Mouse (Mus musculus) limb, embryonic 15.5 days (tissue): ENCODE data around the gene Cmtm2b. TPM values are rescaled to one million over a fixed set of nuclear protein-coding genes. Genes with fewer than 3 reads are reported as not detected.

Experiments used
- ATAC-seq: fragments of 200-750 bp; cut with Nextera tagmentation; 2 replicates; pipeline ENCODE4 v1.8.0; 2017; ENCODE audit warnings: low read depth, moderate TSS enrichment; ENCODE audit not compliant: insufficient number of reproducible peaks, low FRiP score, low TSS enrichment
- H3K27ac ChIP-seq: fragments of 300-500 bp; sonication (generic); 2 replicates; pipeline ENCODE4 v1.5.1; 2015; ENCODE audit warnings: moderate library complexity, mild to moderate bottlenecking, inconsistent platforms
- H3K27me3 ChIP-seq: fragments of 300-500 bp; sonication (generic); 2 replicates; pipeline ENCODE4 v1.6.1; 2015; ENCODE audit warnings: inconsistent platforms
- H3K36me3 ChIP-seq: fragments of 300-500 bp; sonication (generic); 2 replicates; pipeline ENCODE4 v1.6.1; 2015; ENCODE audit warnings: inconsistent platforms
- H3K4me1 ChIP-seq: fragments of 300-500 bp; sonication (generic); 2 replicates; pipeline ENCODE4 v1.6.1; 2015; ENCODE audit warnings: inconsistent platforms
- H3K4me2 ChIP-seq: fragments of 300-500 bp; sonication (generic); 2 replicates; pipeline ENCODE4 v1.6.1; 2015; ENCODE audit warnings: mild to moderate bottlenecking, inconsistent platforms
- H3K4me3 ChIP-seq: fragments of 300-500 bp; sonication (generic); 2 replicates; pipeline ENCODE4 v1.5.1; 2015; ENCODE audit warnings: mild to moderate bottlenecking, inconsistent platforms
- H3K9ac ChIP-seq: fragments of 300-500 bp; sonication (generic); 2 replicates; pipeline ENCODE4 v1.6.1; 2015; ENCODE audit warnings: inconsistent platforms
- H3K9me3 ChIP-seq: fragments of 300-500 bp; sonication (generic); 2 replicates; pipeline ENCODE4 v1.6.1; 2016; ENCODE audit warnings: inconsistent platforms
- WGBS: fragments of 180-500 bp; shearing (Covaris S2); methylation state at CpG from one replicate; pipeline ENCODE4 v1.1.7; 2015; 5-methylcytosine and 5-hydroxymethylcytosine counted together
- polyA plus RNA-seq: library from polyadenylated mRNA; unstranded; fragments of >200 nt; fragmentation: Nextera tagmentation; extraction: Ambion mirVana; gene quantifications from 2 replicates; pipeline ENCODE4 v1.2.1, GENCODE M21; 2015

Cmtm2b gene
- polyA plus RNA-seq, 1 experiment from 2014 or later = not detected

GRCm38 (mm10) chr8:104346706-104347105 lies 24.7 kb downstream of the Cmtm2b start:
- Histone ChIP-seq H3K36me3 (peaks cover 49% of the 10 kb centered on the region), H3K27me3 (no peaks in the 10 kb centered on the region), H3K4me3 (no peak overlapping the region), H3K4me2 (no peak overlapping the region), H3K9ac (no peak overlapping the region), H3K27ac (no peak overlapping the region), H3K4me1 (peaks cover 15% of the 10 kb centered on the region), H3K9me3 (no peaks in the 10 kb centered on the region)
- no peak for ATAC-seq
- 58% methylated on average over 12 of the region's 12 CpGs for WGBS

GRCm38 (mm10) chr8:104348971-104349370 lies 26.9 kb downstream of the Cmtm2b start:
- Histone ChIP-seq H3K27ac (no peak overlapping the region), H3K4me1 (peaks cover 7% of the 10 kb centered on the region; the same call in 1 of the 2 replicates), H3K27me3 (no peaks in the 10 kb centered on the region), H3K9ac (no peak overlapping the region), H3K4me2 (no peak overlapping the region), H3K9me3 (no peaks in the 10 kb centered on the region), H3K4me3 (no peak overlapping the region), H3K36me3 (peaks cover 51% of the 10 kb centered on the region)
- 81% methylated on average over 5 of the region's 5 CpGs for WGBS
- no peak for ATAC-seq

GRCm38 (mm10) chr8:104350047-104350446 lies 28.0 kb downstream of the Cmtm2b start:
- no peaks in the 10 kb centered on the region for H3K27me3 ChIP-seq
- no peak overlapping the region for H3K4me3 ChIP-seq
- no peaks in the 10 kb centered on the region for H3K4me1 ChIP-seq
- no peak overlapping the region for H3K4me2 ChIP-seq
- H3K27ac ChIP-seq = no peak overlapping the region
- no peak for ATAC-seq
- no peaks in the 10 kb centered on the region for H3K9me3 ChIP-seq
- H3K9ac ChIP-seq = no peak overlapping the region
- peaks cover 55% of the 10 kb centered on the region for H3K36me3 ChIP-seq
- WGBS = 85% methylated on average over 13 of the region's 13 CpGs

- no peak for ATAC-seq
- peaks cover 40% of the 10 kb centered on the region for H3K36me3 ChIP-seq
- H3K4me2 ChIP-seq = no peak overlapping the region
- no peak overlapping the region for H3K9ac ChIP-seq
- no peaks in the 10 kb centered on the region for H3K27me3 ChIP-seq
- H3K27ac ChIP-seq = no peak overlapping the region
- H3K9me3 ChIP-seq = no peaks in the 10 kb centered on the region
- WGBS = 73% methylated on average over 5 of the region's 5 CpGs
- no peaks in the 10 kb centered on the region for H3K4me1 ChIP-seq
- no peak overlapping the region for H3K4me3 ChIP-seq
These were observed 31.2 kb downstream of the Cmtm2b start for GRCm38 (mm10) chr8:104353186-104353585.

GRCm38 (mm10) chr8:104354504-104354903 lies 32.5 kb downstream of the Cmtm2b start:
- 86% methylated on average over 10 of the region's 10 CpGs for WGBS
- Histone ChIP-seq H3K9me3 (no peaks in the 10 kb centered on the region), H3K4me1 (peaks cover 1% of the 10 kb centered on the region; the same call in 1 of the 2 replicates), H3K4me3 (no peak overlapping the region), H3K27ac (no peak overlapping the region), H3K4me2 (no peak overlapping the region), H3K27me3 (no peaks in the 10 kb centered on the region), H3K36me3 (peaks cover 33% of the 10 kb centered on the region), H3K9ac (no peak overlapping the region)
- no peak for ATAC-seq

GRCm38 (mm10) chr8:104358637-104359036 lies 36.6 kb downstream of the Cmtm2b start:
- Histone ChIP-seq H3K9me3 (no peaks in the 10 kb centered on the region), H3K9ac (no peak overlapping the region), H3K27me3 (no peaks in the 10 kb centered on the region), H3K4me3 (no peak overlapping the region), H3K27ac (no peak overlapping the region), H3K4me2 (no peak overlapping the region), H3K36me3 (peaks cover 27% of the 10 kb centered on the region), H3K4me1 (peaks cover 6% of the 10 kb centered on the region; the same call in 1 of the 2 replicates)
- ATAC-seq = no peak
- 91% methylated on average over 3 of the region's 3 CpGs for WGBS

- Histone ChIP-seq H3K9me3 (no peaks in the 10 kb centered on the region), H3K4me2 (no peak overlapping the region), H3K27me3 (no peaks in the 10 kb centered on the region), H3K27ac (no peak overlapping the region), H3K36me3 (peaks cover 16% of the 10 kb centered on the region; the same call in 1 of the 2 replicates), H3K4me1 (peaks cover 6% of the 10 kb centered on the region; the same call in 1 of the 2 replicates), H3K9ac (no peak overlapping the region), H3K4me3 (no peak overlapping the region)
- 73% methylated on average over 15 of the region's 15 CpGs for WGBS
- ATAC-seq = no peak
These were observed 37.9 kb downstream of the Cmtm2b start for GRCm38 (mm10) chr8:104359778-104360456.

- no peak overlapping the region for H3K4me3 ChIP-seq
- 76% methylated on average over 9 of the region's 9 CpGs for WGBS
- no peak overlapping the region for H3K4me2 ChIP-seq
- H3K9ac ChIP-seq = no peak overlapping the region
- no peaks in the 10 kb centered on the region for H3K27me3 ChIP-seq
- H3K27ac ChIP-seq = no peak overlapping the region
- H3K9me3 ChIP-seq = no peaks in the 10 kb centered on the region
- no peaks in the 10 kb centered on the region for H3K36me3 ChIP-seq
- H3K4me1 ChIP-seq = 0 out of 2 replicates have a peak, but pooled peaks cover 4% of the 10 kb centered on the region
- ATAC-seq = no peak
These were observed 43.7 kb downstream of the Cmtm2b start for GRCm38 (mm10) chr8:104365695-104366094.

GRCm38 (mm10) chr8:104367398-104367797 lies 45.4 kb downstream of the Cmtm2b start:
- ATAC-seq = no peak
- Histone ChIP-seq H3K9me3 (no peaks in the 10 kb centered on the region), H3K4me3 (no peak overlapping the region), H3K4me1 (0 out of 2 replicates have a peak, but pooled peaks cover 4% of the 10 kb centered on the region), H3K4me2 (no peak overlapping the region), H3K9ac (no peak overlapping the region), H3K36me3 (no peaks in the 10 kb centered on the region), H3K27ac (no peak overlapping the region), H3K27me3 (no peaks in the 10 kb centered on the region)
- 52% methylated on average over 5 of the region's 5 CpGs for WGBS

- 0 out of 2 replicates have a peak, but pooled peaks cover 4% of the 10 kb centered on the region for H3K4me1 ChIP-seq
- H3K9ac ChIP-seq = no peak overlapping the region
- H3K27ac ChIP-seq = no peak overlapping the region
- H3K9me3 ChIP-seq = no peaks in the 10 kb centered on the region
- no peaks in the 10 kb centered on the region for H3K36me3 ChIP-seq
- no peak overlapping the region for H3K4me3 ChIP-seq
- H3K27me3 ChIP-seq = no peaks in the 10 kb centered on the region
- H3K4me2 ChIP-seq = no peak overlapping the region
- ATAC-seq = no peak
- 81% methylated on average over 12 of the region's 12 CpGs for WGBS
These were observed 47.6 kb downstream of the Cmtm2b start for GRCm38 (mm10) chr8:104369591-104369990.

GRCm38 (mm10) chr8:104370071-104370470 lies 48.0 kb downstream of the Cmtm2b start:
- Histone ChIP-seq H3K9ac (no peak overlapping the region), H3K27me3 (no peaks in the 10 kb centered on the region), H3K4me3 (no peak overlapping the region), H3K9me3 (no peaks in the 10 kb centered on the region), H3K36me3 (no peaks in the 10 kb centered on the region), H3K4me2 (no peak overlapping the region), H3K27ac (no peak overlapping the region), H3K4me1 (peaks cover 9% of the 10 kb centered on the region)
- 66% methylated on average over 6 of the region's 6 CpGs for WGBS
- ATAC-seq = no peak

- Histone ChIP-seq H3K36me3 (no peaks in the 10 kb centered on the region), H3K27ac (no peak overlapping the region), H3K4me3 (no peak overlapping the region), H3K9ac (no peak overlapping the region), H3K4me2 (no peak overlapping the region), H3K9me3 (no peaks in the 10 kb centered on the region), H3K27me3 (no peaks in the 10 kb centered on the region), H3K4me1 (peaks cover 17% of the 10 kb centered on the region)
- no peak for ATAC-seq
- WGBS = 87% methylated on average over 6 of the region's 6 CpGs
These were observed 49.1 kb downstream of the Cmtm2b start for GRCm38 (mm10) chr8:104371121-104371520.
